Mouse (Mus musculus): Measurements from ENCODE around the gene Tor1aip2.

- TF ChIP-seq CTCF (IDR thresholded peaks at IDR 0.05; ENCODE audit: low read depth, low read length) = no peak
- no peak for TF ChIP-seq POLR2A (IDR thresholded peaks at IDR 0.05; ENCODE audit: borderline replicate concordance, low read depth, low read length)
Measured at GRCm38 (mm10) chr1:156085770-156086169, 50.6 kb downstream of the Tor1aip2 start.
